Mouse (Mus musculus) left cerebral cortex, adult 18-20 months (tissue): Measurements from ENCODE around the gene Sbp. TPM values are rescaled to one million over a fixed set of nuclear protein-coding genes. Genes with fewer than 3 reads are reported as not detected.

Experiments
- DNase-seq, 2 experiments: peaks; one replicate each; pipeline ENCODE4 v3.0.0; 2021 to 2022; ENCODE audit warnings: low spot score in 2 of 2, mixed read lengths in 1 of 2
- total RNA-seq, 2 experiments: library from RNA; stranded (reverse); gene quantifications; 2 replicates each; pipeline ENCODE4 v1.2.3; 2021

Gene Sbp
- total RNA-seq, 2 experiments from 2014 or later, result not detected

- no peak for DNase-seq
Observed at GRCm38 (mm10) chr17:23989802-23990201, 48.3 kb downstream of the Sbp start.

GRCm38 (mm10) chr17:23992789-23993553 is 51.5 kb downstream of the Sbp start:
- no peak for DNase-seq

- DNase-seq, result peak; percentile 94 to 97
Observed at GRCm38 (mm10) chr17:23993559-23994428, 52.3 kb downstream of the Sbp start.

DNA sequence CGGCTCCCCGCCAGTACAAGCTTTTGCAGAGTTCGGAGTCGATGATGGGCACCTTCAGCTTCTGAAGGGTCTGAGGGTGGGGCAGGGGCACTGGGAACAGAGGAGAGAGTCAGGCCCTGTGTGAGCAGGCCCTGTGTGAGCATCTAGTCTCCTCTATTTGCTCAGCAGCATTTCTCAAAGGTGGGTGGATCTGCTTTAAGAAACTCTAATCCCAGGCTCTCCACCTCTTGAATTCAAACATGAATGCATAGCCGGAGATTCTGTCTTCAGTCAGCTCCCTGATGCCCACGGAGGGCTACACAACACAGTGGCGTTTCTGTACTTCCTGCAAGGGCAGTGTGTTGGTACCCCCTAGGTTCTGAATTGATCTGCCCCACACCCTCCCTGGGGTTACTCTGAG is 53.2 kb downstream of the Sbp start:
- DNase-seq, result no peak

Other genes starting within 250 kb of the Sbp start
- under 1 TPM; 0.16 to 0.19 TPM for gene 1520401A03Rik, start 218.9 kb upstream of the Sbp start, total RNA-seq
- gene Pkmyt1, start 215.3 kb upstream of the Sbp start, total RNA-seq, result 1 to 10 TPM; 5.3 to 5.4 TPM
- gene Paqr4, start 200.8 kb upstream of the Sbp start, total RNA-seq, result 10 to 100 TPM; 54.6 to 63.9 TPM
- under 1 TPM; 0.60 to 0.82 TPM for gene Kremen2, start 195.8 kb upstream of the Sbp start, total RNA-seq
- 100 to 1,000 TPM; 459 to 507 TPM for gene Flywch1, start 170.1 kb upstream of the Sbp start, total RNA-seq
- gene Flywch2, start 155.6 kb upstream of the Sbp start, total RNA-seq, result 10 to 100 TPM; 11.7 to 14.2 TPM
- gene Srrm2, start 151.1 kb upstream of the Sbp start, total RNA-seq, result 100 to 1,000 TPM; 548 to 585 TPM
- gene Elob, start 112.5 kb upstream of the Sbp start, total RNA-seq, result 100 to 1,000 TPM; 359 to 364 TPM
- gene Prss33, start 105.6 kb upstream of the Sbp start, total RNA-seq, result not detected
- not detected for gene Prss32, start 97.8 kb upstream of the Sbp start, total RNA-seq
- gene Prss41, start 97.5 kb upstream of the Sbp start, total RNA-seq, result 1 to 10 TPM; 1.6 to 2.1 TPM
- not detected for gene Prss21, start 73.6 kb upstream of the Sbp start, total RNA-seq
- not detected for gene Dcpp1, start 60.8 kb upstream of the Sbp start, total RNA-seq
- gene Dcpp2, start 60.8 kb upstream of the Sbp start, total RNA-seq, result not detected
- not detected for gene Dcpp3, start 24.2 kb upstream of the Sbp start, total RNA-seq
- not detected for gene Sbpl, start 13.6 kb downstream of the Sbp start, total RNA-seq
- under 1 TPM in 1 of 2 experiments, not detected in 1; 0.45 TPM for gene Prss30, start 38.9 kb downstream of the Sbp start, total RNA-seq
- gene Prss22, start 56.4 kb downstream of the Sbp start, total RNA-seq, result 1 to 10 TPM; 1.5 to 2.0 TPM
- not detected for gene Prss27, start 96.5 kb downstream of the Sbp start, total RNA-seq
- 10 to 100 TPM; 22.5 to 23.8 TPM for gene Kctd5, start 131.8 kb downstream of the Sbp start, total RNA-seq
- gene Pdpk1, start 209.3 kb downstream of the Sbp start, total RNA-seq, result 100 to 1,000 TPM; 114 to 120 TPM
- 10 to 100 TPM; 27.3 to 38.0 TPM for gene Amdhd2, start 222.1 kb downstream of the Sbp start, total RNA-seq
- 1,000 to 10,000 TPM; 1,209 to 1,218 TPM for gene Atp6v0c, start 228.0 kb downstream of the Sbp start, total RNA-seq